Mouse (Mus musculus) frontal cortex, postnatal 14 days (tissue): Measurements from ENCODE around the gene B9d2.
A peak's percentile ranks its signal among the peaks of the same experiment; 100 is the strongest.
"Not testable (repeated sequence)": the region's sequence is repeated elsewhere in the genome, so short reads cannot be mapped to it uniquely, and the experiment has no call there.

Experiments used
- DNase-seq, 2 experiments: peaks; one replicate each; pipeline ENCODE4 v3.0.0; 2022; ENCODE audit warnings: low spot score in 2 of 2

The B9d2 gene

DNA sequence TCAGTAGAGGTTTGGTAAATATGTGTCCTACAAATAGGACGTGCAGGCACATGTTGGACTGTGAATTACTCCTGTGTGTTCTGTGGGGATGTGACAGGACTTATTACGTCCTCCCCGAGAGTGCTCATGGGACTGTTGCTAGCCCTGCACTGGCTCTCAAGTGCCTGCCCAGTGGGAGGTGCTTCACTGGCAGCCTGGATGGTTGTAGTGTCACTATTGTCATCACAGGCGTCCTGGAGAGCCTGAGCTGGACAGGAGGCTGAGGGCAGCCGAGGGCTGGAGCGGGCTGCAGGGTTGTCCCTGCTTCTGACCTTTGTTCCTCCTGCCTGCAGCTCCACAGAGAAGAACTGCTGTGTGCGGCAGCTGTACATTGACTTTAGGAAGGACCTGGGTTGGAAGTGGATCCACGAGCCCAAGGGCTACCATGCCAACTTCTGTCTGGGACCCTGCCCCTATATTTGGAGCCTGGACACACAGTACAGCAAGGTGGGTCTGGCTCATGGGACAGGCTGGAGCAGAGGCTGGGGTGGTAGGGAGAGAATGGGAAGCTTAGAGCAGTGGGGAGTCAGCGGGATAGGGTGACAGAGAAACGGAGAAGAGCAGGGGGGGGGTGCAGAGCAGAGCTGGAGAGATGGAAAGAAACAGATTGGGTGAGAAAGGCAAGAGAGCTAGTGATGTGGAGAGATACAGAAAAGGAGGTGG, 23.4 kb downstream of the B9d2 start:
- peak in 1 of 2 experiments; percentile 8 for DNase-seq

DNA sequence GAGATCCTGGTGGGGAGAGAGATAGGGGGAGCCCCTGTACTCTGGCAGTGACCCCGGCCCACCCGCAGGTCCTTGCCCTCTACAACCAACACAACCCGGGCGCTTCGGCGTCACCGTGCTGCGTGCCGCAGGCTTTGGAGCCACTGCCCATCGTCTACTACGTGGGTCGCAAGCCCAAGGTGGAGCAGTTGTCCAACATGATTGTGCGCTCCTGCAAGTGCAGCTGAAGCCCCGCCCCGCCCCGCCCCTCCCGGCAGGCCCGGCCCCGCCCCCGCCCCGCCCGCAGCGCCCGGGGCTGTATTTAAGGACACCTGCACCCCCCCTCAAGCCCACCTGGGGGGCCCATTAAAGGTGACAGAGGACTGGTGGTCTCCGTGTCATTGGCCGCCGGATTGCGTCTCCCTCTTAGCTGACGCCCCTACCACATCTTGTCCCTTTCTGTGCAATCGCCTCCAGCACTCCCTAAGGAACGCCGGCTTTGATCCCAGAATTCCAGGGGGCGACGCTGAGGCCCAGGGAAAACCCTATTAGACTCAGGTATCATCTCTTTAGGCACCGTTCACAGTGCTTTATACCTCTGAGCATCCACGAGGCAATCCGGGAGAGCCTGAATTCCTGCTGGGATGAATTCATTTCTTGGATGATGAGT, 24.3 kb downstream of the B9d2 start:
- no peak for DNase-seq

DNA sequence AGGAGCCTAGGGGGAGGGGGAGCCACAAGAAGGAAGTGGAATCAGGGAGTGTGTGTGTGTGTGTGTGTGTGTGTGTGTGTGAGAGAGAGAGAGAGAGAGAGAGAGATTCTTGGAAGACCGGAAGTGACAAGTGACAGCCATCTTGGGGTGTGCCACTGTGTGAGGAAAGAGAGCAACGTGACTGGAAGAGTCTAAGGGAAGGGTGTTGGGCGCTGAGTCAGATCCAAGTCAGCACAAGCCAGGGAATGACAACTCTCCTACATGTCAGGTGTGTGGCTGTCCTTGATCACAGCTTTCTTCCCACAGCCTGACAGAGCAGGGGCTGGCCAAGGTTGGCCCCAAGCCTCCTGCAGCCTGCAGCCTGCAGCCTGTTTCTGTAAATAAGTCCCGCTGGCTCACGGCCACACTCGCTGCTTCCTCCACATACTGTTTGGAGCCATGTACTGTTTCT, 25.2 kb downstream of the B9d2 start:
- no peak for DNase-seq

DNA sequence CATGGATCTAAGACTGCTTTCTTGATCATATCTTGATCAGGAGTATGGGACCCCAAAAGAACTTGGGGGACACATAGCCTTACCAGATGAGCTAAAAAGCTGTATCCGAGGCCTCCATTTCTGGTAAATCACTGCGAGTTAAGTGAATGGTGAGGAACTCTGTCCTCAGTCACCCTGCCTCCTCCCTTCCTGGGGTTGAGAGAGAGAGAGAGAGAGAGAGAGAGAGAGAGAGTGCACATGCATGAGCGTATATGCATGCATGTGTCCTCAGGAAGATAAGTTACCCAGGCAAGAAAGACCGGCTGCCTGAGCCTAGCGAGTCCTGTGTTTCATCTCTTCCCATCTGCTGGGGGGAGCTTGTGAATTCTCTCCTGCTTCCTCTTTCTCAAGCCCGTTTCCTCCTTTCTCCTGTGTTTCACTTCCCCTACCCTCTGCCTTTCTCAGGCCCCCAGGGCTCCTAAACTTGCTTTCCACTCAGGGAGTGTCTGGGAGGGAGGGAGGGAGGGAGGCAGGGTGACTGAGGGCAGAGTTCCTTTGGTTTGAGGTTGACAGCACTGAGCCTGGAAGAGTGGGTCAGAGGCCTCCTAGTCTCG, 26.1 kb downstream of the B9d2 start:
- no peak for DNase-seq

DNA sequence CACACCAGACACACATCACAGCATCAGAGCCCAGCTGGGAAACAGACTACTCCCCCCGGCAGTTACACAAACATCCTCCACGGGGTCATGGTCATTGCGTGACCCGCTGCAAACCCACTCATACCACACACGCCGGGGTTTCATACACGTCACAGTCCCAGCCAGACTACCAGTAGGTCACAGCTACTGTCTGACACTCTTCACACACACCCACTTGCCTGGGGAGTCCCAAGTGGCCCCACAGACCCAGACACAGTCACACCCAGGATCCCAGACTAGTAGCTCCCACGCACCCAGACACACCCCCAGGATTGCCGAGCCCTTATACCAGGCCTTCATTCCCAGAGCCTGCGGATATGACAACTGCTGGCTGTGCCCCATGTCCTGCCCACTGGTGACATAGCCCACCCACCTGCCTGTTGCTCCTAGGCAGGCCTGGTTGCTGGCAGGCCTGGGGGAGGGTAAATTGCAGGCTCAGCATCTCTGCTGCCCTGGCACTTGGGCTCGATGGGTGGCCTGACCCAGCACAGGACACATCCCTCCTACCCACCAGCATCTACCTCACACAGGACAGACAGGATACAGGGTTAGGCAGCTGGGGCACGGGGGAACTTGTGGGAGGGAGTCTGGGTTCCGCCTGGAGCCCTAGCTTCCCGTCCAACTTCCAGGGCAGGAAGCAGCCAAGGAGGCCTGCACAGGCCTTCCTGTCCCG, 27.2 kb downstream of the B9d2 start:
- no peak for DNase-seq

DNA sequence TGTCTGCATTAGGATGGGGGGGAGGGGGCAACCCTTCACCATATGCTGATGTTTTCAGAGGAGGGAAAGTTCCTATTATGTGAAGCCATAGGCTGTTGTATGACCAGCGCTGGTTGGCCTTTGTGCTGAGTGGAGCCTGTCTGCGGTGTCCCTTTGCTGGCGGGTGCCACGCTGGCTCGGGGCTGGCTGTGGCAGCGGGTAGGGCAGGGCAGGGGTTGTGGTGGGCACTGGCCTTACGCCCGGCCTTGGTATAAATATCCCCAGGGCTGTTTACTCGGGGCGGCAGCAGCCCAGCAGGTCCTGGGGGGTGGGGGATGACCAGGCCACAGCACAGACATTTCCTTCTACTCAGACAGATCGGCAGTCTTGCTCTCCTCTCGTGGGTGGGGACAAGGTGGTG, 29.4 kb downstream of the B9d2 start:
- DNase-seq = no peak

DNA sequence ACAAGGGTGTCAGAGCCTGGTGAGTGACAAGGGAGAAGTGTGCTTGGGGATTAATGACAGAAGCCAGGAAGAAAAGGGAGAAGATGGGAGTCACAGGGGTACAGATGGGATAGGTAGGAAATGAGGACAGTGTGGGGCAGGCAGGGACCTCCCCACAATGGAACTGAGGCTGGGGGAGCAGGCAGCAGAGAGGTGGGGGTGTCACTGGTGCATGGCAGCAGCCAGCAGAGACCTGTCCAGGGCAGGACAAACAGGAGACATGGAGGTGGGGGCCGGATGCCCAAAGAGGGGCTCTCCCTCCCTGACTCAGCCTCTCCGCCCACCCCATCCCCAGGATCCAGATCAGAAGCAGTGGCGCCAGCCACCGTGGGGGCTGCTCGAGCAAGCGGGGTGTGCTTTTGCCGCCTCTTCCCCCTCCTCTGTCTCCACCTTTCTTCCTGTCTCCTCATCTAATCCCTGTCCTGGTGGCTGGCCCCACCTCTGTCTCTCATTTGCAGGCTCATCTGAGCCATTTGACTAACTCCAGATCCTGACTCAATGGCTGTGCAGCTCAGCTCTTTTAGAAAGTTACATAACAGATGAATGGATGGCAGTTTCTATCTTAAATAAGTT, 30.0 kb downstream of the B9d2 start:
- DNase-seq = no peak

DNA sequence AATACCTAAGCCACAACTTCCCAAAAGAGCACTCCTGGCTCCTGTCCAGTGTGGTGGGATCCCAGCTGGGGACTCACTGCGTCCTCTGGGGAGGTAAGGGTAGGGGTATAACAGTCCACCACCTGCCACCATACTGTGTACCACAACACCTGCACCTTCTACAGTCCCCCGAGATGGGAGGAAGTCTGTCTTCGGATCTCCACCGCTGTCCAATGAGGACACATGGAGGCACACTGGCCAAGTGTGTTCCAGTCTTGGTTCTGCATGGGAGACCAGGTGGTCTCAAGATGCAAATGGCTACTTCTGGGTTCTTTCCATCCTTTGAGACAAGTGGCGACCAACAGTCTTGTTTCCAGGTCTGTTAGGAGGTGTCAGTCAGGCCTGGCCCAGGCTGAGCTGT, 30.6 kb downstream of the B9d2 start:
- DNase-seq = no peak

DNA sequence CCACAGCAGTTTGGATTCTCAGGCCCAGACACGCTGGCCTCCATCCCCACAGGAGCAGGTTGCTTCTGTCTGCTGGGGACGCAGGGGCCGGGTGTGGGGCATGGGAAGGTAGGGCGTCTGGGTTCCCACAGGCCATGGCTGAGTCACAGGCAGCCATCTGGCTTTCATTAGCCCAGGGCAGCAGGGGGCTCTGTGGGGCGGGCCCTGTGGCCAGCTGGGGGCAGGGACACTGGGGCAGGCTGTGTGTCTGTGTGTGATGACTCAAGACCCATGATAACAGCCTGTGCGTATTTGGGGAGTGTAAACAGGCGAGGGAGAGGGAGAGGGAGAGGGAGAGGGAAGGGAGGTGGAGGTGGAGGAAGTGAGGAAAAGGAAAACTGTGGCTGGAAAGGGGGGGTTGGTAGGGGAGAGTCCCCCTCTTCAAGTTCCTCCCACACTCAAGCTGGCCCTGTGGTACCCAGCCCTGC, 31.2 kb downstream of the B9d2 start:
- DNase-seq = no peak

DNA sequence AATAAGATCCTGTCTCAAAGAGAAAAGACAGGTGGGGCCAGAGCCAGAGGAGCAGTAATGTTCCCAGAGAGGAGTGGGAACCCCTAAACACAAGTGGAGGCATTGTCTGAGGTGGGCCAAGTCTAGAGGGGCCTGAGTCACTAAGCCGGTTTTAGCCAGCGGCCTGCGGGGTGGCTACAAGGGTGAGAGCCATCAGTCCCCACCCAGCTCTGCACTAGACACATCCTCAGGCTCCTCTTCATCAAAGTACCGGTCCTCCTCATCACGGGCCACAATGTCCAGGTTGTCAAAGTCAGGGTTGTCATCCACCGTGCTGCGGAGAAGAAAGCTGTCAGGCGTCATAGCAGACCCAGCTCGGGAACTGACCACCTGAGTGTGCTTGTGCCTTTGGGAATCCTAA, 32.2 kb downstream of the B9d2 start:
- DNase-seq = no peak

DNA sequence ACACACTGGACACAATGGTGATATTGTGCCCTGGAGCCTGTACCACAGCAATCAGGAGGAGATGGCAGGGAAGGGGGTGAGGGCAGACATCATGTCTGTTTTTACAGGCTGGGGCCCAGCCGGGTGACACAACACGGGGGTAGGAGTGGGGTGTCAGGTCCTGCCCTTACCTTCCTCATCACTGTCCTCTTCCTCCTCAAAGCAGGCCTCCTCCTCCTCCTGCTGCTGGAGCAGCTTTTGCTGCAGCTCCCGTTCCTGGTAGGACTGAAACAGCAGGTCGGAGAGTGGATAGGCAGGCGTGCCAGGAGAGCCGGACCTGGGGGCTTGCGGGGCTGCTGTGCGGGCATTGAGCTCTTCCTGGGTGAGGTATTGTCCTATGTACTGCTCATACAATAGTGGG, 34.0 kb downstream of the B9d2 start:
- no peak for DNase-seq

DNA sequence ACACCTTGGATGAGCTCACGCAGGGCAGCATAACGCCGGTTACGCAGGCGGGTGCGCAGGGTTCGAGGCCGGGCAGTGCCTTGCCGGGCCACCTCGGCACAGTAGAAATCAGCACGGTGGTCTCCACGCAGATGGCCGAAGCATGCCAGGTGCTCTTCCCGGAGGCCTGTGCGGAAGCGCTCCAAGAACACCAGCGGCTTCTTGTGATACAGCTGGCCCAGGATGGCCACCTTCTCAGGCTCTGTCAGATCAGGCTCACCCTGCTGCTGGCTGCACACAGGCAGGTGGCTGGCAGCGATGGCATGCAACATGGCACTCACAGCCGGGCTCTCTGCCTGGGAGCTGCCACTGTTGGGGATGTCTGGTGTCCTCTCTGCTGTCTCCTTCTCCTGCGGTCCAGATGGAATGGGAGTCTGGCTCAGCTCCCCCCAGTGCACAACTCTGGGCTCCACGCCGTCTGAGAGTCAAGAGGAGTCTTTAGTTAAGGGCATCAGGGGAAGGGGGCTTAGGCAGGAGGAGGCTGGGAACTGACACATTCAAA, 35.2 kb downstream of the B9d2 start:
- DNase-seq = no peak

DNA sequence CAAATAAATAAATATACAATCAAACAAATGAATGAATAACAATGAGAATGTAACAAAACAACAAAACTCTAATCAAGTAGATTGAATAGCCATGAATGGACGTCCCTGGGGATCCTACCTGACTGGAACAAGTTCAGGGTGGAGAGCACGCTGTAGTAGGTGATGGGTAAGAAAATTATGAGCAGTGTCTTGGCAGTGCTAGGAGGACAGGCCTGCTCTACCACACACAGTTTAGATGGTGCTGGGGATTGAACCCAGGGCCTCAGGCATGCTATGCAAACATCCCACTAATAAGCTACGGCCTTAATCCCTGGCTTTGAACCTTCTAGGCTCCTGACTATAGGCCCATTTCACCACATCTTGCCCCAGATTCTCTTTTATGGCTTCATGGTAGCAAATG, 36.9 kb downstream of the B9d2 start:
- no peak for DNase-seq

DNA sequence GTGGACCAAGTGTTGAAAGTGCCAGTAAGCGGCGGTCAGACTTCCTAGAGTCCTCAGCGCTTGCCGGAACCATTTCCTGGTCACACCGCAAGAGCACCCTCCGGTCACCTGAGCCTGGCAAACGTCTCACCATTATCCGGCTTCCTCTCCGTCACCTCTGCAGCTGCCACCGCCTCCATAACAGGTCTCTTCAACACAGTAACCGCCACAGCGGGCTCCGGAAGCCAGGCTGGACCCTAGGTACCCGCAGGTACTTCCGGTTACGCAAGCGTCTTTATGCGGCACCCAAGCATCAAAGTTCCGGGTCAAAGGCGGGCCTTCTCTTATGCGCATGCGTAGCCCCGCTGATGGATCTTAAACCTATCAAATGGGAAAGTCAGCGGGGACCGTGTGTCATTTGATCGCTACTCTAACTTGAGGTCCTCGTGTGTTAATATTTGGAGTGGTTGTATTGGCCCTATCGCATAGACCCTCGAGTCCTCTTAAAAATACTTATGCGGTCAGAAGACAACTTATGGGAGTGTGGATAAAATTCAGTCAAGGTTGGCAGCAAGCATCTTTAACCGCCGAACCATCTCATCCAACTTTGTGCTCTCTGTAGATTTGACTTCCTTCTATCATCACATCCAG, 38.3 kb downstream of the B9d2 start, which contains the start of gene Ccdc97:
Gene Ccdc97, minus strand, starts transcription at position 301 of the 630 bp plus-strand sequence.
- peak; percentile 92 to 93 for DNase-seq

DNA sequence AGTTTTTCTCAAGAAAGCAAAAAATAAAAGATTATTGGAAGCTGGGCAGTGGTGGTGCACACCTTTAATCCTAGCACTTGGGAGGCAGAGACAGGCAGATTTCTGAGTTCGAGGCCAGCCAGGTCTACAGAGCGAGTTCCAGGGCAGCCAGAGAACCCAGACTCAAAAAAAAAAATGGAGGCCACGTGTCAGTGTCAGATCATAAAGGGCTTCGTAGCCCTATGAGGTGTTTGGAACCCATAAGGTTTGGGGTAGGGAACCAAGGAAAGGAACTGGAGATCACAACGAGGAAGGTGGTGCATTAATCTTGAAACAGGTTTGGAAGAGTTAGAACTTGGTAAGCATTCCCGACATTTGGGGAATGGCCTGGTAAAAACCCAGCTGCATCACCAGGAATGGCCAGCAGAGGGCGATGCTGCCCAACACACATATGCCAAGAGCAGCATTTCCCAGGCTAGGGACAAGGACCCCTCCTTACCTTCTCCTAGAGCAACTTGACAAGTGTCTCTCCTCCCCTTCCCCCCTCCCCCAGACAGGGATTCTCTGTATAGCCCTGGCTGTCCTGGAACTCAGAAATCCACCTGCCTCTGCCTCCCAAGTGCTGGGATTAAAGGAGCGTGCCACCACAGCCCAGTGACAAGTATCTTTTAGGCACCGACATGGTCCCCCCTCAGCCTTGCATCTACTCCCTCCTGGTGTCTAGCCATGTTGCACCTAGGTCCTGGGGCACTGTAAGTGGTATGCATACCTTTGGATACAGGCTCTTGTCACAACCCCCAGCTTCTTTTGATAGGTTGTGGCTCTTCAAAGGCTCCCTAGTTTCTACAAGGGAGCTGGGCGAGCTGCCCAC, 39.4 kb downstream of the B9d2 start:
- peak in 1 of 2 experiments; percentile 73 for DNase-seq

DNA sequence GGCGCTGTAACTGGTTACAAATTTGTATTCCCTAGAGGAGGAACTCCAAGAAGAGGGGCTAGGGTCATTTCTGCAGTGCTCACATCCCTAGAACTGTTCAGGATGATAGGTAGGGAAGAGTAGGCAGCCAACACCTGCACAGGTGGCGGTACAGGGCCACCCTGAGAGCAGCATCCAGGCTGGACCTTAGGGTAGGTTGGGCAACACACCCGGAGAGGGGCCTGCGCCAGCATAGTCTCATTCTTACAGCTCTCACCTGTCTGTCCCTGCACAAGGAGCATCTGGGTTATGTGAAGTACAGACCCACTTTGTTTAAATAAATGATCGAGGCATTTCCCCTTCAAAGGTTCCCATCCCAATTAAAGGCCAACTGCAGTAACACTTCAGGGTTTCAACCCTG, 40.2 kb downstream of the B9d2 start:
- DNase-seq = no peak

DNA sequence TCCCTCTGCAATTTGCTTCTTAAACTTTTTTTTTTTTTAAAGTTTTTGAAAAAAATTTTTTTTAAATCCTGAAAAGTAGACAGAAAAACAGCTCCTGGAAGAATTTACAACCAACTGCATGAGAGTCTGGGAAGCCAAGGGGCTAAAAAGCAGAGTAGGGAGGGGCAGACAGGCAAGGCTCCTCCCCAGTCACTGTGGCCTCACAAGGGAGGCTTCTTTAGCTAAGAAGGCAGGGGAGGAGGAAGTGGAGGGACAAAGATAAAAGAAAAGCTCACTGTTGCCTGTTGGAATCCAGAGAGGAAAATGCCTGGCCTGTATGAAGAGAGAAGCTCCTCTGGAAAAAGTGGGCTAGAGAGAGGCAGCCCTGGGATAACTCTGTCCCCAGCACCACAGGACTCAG, 41.2 kb downstream of the B9d2 start:
- not testable (repeated sequence) for DNase-seq

DNA sequence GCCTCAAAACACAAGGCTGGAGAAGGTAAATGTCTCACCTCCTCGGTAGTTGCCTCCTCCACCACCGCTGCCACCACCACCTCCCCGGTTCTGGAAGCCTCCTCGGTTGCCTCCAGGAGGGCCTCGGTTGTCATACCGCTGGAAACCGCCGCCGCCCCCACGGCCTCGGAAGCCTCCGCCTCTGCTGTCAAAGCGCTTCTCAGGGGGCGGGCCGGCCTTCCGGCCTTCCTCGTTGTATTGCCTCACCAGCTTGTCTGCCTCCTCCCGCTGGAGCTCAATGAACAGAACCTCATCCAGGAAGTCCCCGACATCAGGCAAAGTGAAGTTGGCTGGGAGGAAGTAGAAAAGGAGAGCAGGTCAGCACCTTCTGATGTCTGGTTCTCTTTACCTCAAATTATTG, 45.3 kb downstream of the B9d2 start:
- DNase-seq = no peak

DNA sequence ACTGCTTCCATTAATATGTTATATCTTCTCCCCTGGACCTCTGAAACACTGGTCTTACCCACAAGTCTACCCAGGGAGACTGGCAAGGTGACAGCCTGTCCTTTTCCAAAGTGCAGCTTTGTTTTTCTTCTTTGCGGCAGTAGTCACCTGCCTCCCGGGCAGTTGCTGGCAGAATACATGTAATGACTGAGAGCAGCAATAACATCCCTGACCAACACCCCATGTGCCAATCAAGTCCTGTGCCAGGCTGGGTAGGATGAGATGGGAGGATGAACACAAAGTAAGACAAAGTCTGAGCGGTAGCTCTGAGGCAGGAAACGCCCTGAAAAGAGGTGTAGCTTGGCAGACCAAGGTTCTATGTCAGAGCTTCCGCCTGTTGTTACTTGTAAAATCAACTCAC, 47.2 kb downstream of the B9d2 start:
- DNase-seq = no peak

DNA sequence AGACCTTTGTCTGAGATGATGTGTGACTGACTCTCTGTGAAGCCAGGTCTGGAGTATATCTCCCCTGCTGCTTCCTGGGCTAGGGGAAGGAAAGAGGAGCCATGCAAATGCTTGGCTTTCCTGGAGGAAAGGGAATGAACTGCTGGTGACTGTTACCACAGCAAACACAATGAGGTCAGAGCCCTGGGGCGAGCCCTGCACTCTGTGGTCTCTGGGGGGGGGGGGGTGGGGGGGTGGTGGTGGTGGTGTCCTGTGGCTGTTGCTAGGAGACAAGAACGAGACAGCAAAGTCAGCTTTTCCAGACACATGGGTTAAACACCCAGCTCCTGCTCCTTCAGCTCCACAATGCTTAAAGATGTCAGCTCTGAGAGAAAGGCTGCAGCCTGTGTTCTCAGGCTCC, 48.8 kb downstream of the B9d2 start:
- no peak for DNase-seq
